Mouse (Mus musculus) lung, postnatal 10 days (tissue): ENCODE data around the gene Cyba.

ENCODE experiments used
- DNase-seq: peaks from one replicate; pipeline ENCODE4 v3.0.0; 2021

Gene Cyba

GRCm38 (mm10) chr8:122421376-122422070 lies 11.2 kb downstream of the Cyba start, which contains the start of gene Il17c:
Il17c (plus strand) TSS chr8:122422020.
- no peak for DNase-seq

GRCm38 (mm10) chr8:122419881-122420555 lies 12.7 kb downstream of the Cyba start:
- peak; percentile 80 for DNase-seq

GRCm38 (mm10) chr8:122415554-122415953 lies 17.2 kb downstream of the Cyba start:
- DNase-seq, result no peak

GRCm38 (mm10) chr8:122414311-122414710 lies 18.4 kb downstream of the Cyba start:
- DNase-seq, result no peak

- no peak for DNase-seq
Measured at GRCm38 (mm10) chr8:122407678-122408077, 25.1 kb downstream of the Cyba start.

- DNase-seq, result no peak
Measured at GRCm38 (mm10) chr8:122405146-122405805, 27.5 kb downstream of the Cyba start.

- no peak for DNase-seq
Measured at GRCm38 (mm10) chr8:122398186-122398585, 34.5 kb downstream of the Cyba start.

- DNase-seq, result no peak
Measured at GRCm38 (mm10) chr8:122395291-122395690, 37.4 kb downstream of the Cyba start.

GRCm38 (mm10) chr8:122393717-122394116 lies 39.0 kb downstream of the Cyba start:
- DNase-seq, result no peak

- DNase-seq, result no peak
Measured at GRCm38 (mm10) chr8:122390758-122391157, 42.0 kb downstream of the Cyba start.

- no peak for DNase-seq
Measured at GRCm38 (mm10) chr8:122389357-122389756, 43.4 kb downstream of the Cyba start.

- no peak for DNase-seq
Measured at GRCm38 (mm10) chr8:122383039-122383438, 49.7 kb downstream of the Cyba start.

- DNase-seq, result peak; percentile 99
Measured at GRCm38 (mm10) chr8:122376365-122377231, 56.1 kb downstream of the Cyba start, which contains the start of gene Zc3h18. Zc3h18 (plus strand) TSS chr8:122376609.

- no peak for DNase-seq
Measured at GRCm38 (mm10) chr8:122375751-122376364, 56.9 kb downstream of the Cyba start.

- no peak for DNase-seq
Measured at GRCm38 (mm10) chr8:122375320-122375719, 57.4 kb downstream of the Cyba start.
